Mouse (Mus musculus) liver, adult 2 months (tissue): ENCODE results near the gene Ctnnbl1. TPM values are rescaled to one million over a fixed set of nuclear protein-coding genes. Genes with fewer than 3 reads are reported as not detected.

Experiments used
- DNase-seq: peaks from one replicate; pipeline ENCODE4 v3.0.0-alpha.2; 2011; ENCODE audit warnings: low read depth, low spot score; ENCODE audit errors: extremely low read depth
- H3K27ac ChIP-seq: fragments of 200-500 bp; replicated peaks from 2 replicates; pipeline ENCODE4 v1.5.1; 2012; ENCODE audit warnings: low read depth, mild to moderate bottlenecking, control low read depth, inconsistent platforms, low read length; ENCODE audit not compliant: insufficient read depth
- H3K27me3 ChIP-seq: fragments of 200-500 bp; 2 replicates; pipeline ENCODE4 v1.6.1; 2012; ENCODE audit warnings: mild to moderate bottlenecking, moderate library complexity, low read length, inconsistent platforms; ENCODE audit not compliant: control insufficient read depth, insufficient read depth
- H3K36me3 ChIP-seq: fragments of 200-500 bp; 2 replicates; pipeline ENCODE4 v1.6.1; 2012; ENCODE audit warnings: low read length, inconsistent platforms; ENCODE audit not compliant: control insufficient read depth, insufficient read depth
- H3K4me1 ChIP-seq: fragments of 200-500 bp; 2 replicates; pipeline ENCODE4 v1.6.1; 2011; ENCODE audit warnings: low read length; ENCODE audit not compliant: control insufficient read depth, insufficient read depth
- H3K4me3 ChIP-seq: fragments of 200-500 bp; 2 replicates; pipeline ENCODE4 v1.5.1; 2011; ENCODE audit warnings: low read depth, mild to moderate bottlenecking, control low read depth, low read length, moderate library complexity; ENCODE audit not compliant: insufficient read depth
- H3K79me2 ChIP-seq: fragments of 200-500 bp; 2 replicates; pipeline ENCODE4 v1.6.1; 2012; ENCODE audit warnings: inconsistent platforms, mild to moderate bottlenecking, low read length, moderate library complexity; ENCODE audit not compliant: control insufficient read depth, insufficient read depth
- H3K9ac ChIP-seq: fragments of 200-500 bp; 2 replicates; pipeline ENCODE4 v1.6.1; 2012; ENCODE audit warnings: low read depth, mild to moderate bottlenecking, control low read depth, inconsistent platforms, low read length
- CTCF ChIP-seq: fragments of 200-500 bp; IDR thresholded peaks from 2 replicates; pipeline ENCODE4 v1.5.1; 2011; ENCODE audit warnings: low read depth, low read length, control low read depth
- POLR2A ChIP-seq: fragments of 200-500 bp; IDR thresholded peaks from 2 replicates; pipeline ENCODE4 v1.6.1; 2011; ENCODE audit warnings: low read length, control low read depth; ENCODE audit not compliant: insufficient read depth; ENCODE audit errors: extremely low read depth
- WGBS: fragments of 180-500 bp; shearing (Covaris S2); methylation state at CpG from one replicate; pipeline ENCODE4 v1.1.7; 2018; 5-methylcytosine and 5-hydroxymethylcytosine counted together
- polyA plus RNA-seq: library from polyadenylated mRNA; depleted of rRNA; stranded (reverse); fragments of >200 nt; gene quantifications from 2 replicates; pipeline ENCODE4 v1.2.3, GENCODE M21; 2012
- total RNA-seq: library from RNA; depleted of rRNA; stranded (reverse); fragments of >200 nt; gene quantifications from 2 replicates; pipeline ENCODE4 v1.2.3, GENCODE M21; 2014

Ctnnbl1 gene
- total and polyA plus RNA-seq, 2 experiments, result 10.1 to 14.4 TPM

DNA sequence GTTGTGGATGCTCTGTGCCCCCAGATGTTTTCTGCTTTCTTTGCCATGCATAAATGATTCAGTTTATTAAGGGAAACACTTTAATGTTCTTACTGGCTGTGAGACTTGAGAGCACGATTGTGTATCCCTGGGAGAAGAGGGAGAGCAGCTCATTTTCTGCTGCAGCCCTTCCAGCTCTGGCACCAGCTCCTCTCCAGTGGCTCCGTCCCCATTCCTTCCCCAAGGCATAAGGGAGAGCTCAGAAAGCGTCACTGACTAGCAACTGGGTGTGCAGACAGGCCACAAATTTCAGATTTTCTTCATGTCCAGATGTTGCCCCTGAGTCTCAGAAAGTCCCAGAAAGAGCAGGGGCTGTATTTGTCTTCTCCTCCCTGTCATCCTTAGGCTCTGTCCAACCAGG is 67.9 kb downstream of the Ctnnbl1 start:
- no peaks in the 10 kb centered on the region; the same call in 1 of the 2 replicates for H3K36me3 ChIP-seq

DNA sequence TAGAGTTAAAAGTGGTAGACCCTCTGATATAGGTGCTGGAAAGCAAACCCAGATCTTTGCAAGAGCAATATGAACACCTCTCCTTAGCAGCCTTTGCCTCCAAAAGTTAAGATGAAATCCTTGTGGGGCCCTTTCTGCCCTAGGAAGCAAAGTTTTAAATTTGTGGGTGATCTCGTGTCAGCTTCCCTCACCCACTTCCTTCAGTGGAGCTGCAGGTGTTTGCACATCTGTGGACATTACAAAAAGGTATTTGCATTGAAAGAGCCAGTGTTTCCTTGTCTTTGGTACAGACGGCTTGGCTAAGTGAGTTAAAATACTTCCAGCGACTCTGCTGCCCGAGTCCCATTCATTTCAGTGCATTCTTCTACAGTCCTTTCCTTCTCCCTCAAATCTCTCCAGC is 69.9 kb downstream of the Ctnnbl1 start:
- Histone ChIP-seq H3K27ac (no peak overlapping the region), H3K9ac (no peak overlapping the region), H3K4me3 (no peak overlapping the region), H3K27me3 (no peaks in the 10 kb centered on the region), H3K4me1 (no peaks in the 10 kb centered on the region; the same call in 1 of the 2 replicates), H3K36me3 (peaks cover 7% of the 10 kb centered on the region; the same call in 1 of the 2 replicates), H3K79me2 (no peaks in the 10 kb centered on the region)
- WGBS, result 95% methylated on average over 4 of the region's 4 CpGs
- no peak for DNase-seq
- TF ChIP-seq POLR2A (no peak), CTCF (no peak)

More for the DNA sequence above, 67.9 kb downstream of the Ctnnbl1 start:
- TF ChIP-seq POLR2A (no peak), CTCF (no peak)
- H3K79me2 ChIP-seq, result no peaks in the 10 kb centered on the region
- no peaks in the 10 kb centered on the region; the same call in 1 of the 2 replicates for H3K4me1 ChIP-seq
- no peak overlapping the region for H3K4me3 ChIP-seq
- DNase-seq, result no peak
- WGBS, result 100% methylated on average over 3 of the region's 3 CpGs
- H3K27ac ChIP-seq, result no peak overlapping the region
- H3K27me3 ChIP-seq, result no peaks in the 10 kb centered on the region
- H3K9ac ChIP-seq, result no peak overlapping the region

DNA sequence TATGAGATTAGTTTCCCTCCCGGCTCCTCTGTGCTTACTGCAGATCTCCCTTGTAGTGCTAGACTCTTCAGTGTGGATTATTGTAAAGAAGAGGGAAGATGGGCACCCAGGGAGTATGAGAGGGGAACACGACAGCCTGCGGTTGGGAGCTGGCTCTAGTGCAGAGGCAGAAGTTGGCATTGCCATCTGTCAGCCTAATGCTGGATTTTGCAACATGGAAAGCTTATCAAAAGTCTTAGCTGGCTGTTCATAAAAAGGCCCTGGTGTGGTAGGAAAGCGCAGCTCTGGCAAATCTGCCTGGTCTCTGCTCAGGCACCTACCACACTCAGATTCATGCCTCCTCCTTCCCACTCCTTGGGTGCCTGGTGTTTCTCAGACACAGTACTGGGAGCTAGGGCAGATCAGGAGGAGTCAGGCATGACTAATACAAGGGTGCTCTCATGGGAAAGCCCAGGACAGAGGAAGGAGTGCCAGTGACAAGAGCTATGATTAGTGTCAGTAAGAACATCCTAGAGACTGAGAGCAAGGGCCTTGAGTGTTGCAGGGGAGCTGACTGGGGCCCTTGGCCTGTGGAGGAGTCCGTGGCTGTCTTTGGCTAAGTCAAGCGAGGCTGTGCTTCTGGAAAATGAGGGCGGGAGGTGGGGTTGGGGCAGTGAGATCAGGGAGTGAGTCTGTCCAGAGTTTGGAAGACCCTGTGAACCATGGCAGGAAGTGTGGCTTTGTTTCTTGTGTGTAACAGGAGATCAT is 70.6 kb downstream of the Ctnnbl1 start:
- TF ChIP-seq CTCF (no peak), POLR2A (no peak)
- Histone ChIP-seq H3K36me3 (peaks cover 8% of the 10 kb centered on the region; the same call in 1 of the 2 replicates), H3K27ac (no peak overlapping the region), H3K4me1 (no peaks in the 10 kb centered on the region; the same call in 1 of the 2 replicates), H3K27me3 (no peaks in the 10 kb centered on the region), H3K4me3 (no peak overlapping the region), H3K79me2 (no peaks in the 10 kb centered on the region), H3K9ac (no peak overlapping the region)
- 86% methylated on average over 7 of the region's 7 CpGs for WGBS
- no peak for DNase-seq

DNA sequence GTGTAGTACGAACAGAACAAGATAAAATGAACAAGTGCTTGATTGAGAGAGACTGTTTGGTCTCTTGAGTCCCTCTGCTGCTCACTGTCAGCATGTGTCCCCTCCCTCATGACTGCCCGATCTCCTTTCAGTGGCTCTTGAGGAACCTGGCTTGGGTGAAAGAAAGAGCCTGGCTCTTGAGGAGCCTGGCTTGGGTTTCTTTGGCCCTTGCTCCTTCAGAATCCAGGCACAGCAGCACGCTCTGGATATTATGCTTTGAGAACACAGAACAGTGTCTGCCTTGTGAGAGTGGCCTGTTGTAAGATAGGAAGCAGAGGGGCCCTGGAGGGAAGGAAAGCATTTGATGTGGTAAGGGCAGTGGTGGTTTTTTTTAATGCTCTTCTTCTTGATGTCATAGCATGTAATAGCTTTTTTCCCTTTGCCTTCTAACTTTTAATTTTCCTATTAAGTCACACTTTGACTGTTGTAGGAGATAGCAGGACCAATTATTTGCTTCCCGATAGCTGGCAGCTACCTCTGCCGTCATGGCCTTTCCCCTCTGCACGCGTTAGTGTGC is 71.2 kb downstream of the Ctnnbl1 start:
- no peaks in the 10 kb centered on the region for H3K27me3 ChIP-seq
- no peak overlapping the region for H3K9ac ChIP-seq
- no peaks in the 10 kb centered on the region for H3K79me2 ChIP-seq
- no peak overlapping the region for H3K27ac ChIP-seq
- no peak for DNase-seq
- 89% methylated on average over 7 of the region's 7 CpGs for whole genome bisulfite sequencing
- H3K36me3 ChIP-seq, result peaks cover 8% of the 10 kb centered on the region; the same call in 1 of the 2 replicates
- TF ChIP-seq POLR2A, result no peak
- no peak for TF ChIP-seq CTCF
- no peaks in the 10 kb centered on the region; the same call in 1 of the 2 replicates for H3K4me1 ChIP-seq
- no peak overlapping the region for H3K4me3 ChIP-seq

DNA sequence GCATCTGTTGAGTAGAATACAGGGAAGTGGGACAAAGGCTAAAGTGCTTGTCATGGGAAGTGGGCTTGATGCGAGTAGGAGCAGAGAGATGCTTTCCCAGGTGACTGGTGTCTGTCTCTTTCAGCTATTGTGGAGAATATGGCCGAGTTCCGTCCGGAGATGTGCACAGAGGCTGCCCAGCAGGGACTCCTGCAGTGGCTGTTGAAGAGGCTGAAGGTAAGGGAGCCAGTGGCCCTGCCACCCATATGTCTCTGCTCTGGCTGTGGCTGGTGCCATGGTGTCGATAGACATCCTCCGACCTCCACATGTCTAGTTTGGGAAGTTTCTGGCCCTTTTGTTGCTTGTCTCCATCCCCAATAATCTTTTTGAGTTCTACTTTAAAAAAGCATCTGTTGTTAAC is 72.1 kb downstream of the Ctnnbl1 start:
- Histone ChIP-seq H3K79me2 (no peaks in the 10 kb centered on the region), H3K9ac (no peak overlapping the region), H3K27me3 (no peaks in the 10 kb centered on the region), H3K4me3 (no peak overlapping the region), H3K36me3 (peaks cover 9% of the 10 kb centered on the region; the same call in 1 of the 2 replicates), H3K4me1 (no peaks in the 10 kb centered on the region; the same call in 1 of the 2 replicates), H3K27ac (no peak overlapping the region)
- TF ChIP-seq POLR2A (no peak), CTCF (no peak)
- no peak for DNase-seq
- 94% methylated on average over 6 of the region's 6 CpGs for WGBS
